Mouse (Mus musculus): ENCODE measurements around the gene Rpl12.

GRCm38 (mm10) chr2:32974216-32974615 is 12.9 kb downstream of the Rpl12 start:
- TF ChIP-seq GATA1 (IDR thresholded peaks at IDR 0.05; ENCODE audit: low read length) (no peak), TAL1 (IDR thresholded peaks at IDR 0.05; ENCODE audit: low read length) (no peak)

Measured in erythroblast, embryonic 14.5 days (primary cell).